Mouse (Mus musculus): ENCODE data around the gene Rasip1. TPM values are rescaled to one million over a fixed set of nuclear protein-coding genes. Genes with fewer than 3 reads are reported as not detected.

The Rasip1 gene
- polyA plus RNA-seq, 1 experiment from 2014 or later = 10.5 TPM

GRCm38 (mm10) chr7:45681046-45681736 is 53.9 kb downstream of the Rasip1 start:
- Histone ChIP-seq H3K4me1 (peaks cover 21% of the 10 kb centered on the region), H3K4me3 (no peak overlapping the region), H3K9ac (no peak overlapping the region), H3K27ac (no peak overlapping the region), H3K4me2 (no peak overlapping the region), H3K36me3 (no peaks in the 10 kb centered on the region), H3K27me3 (replicated peaks) (peaks cover 8% of the 10 kb centered on the region), H3K9me3 (replicated peaks) (no peaks in the 10 kb centered on the region)
- WGBS (ENCODE audit: insufficient replicate concordance) = 44% methylated on average over 8 of the region's 8 CpGs
- no peak for ATAC-seq

GRCm38 (mm10) chr7:45682144-45683126 is 55.1 kb downstream of the Rasip1 start:
- Histone ChIP-seq H3K9ac (peak overlapping the region; percentile 55; the same call in 1 of the 2 replicates), H3K9me3 (replicated peaks) (no peaks in the 10 kb centered on the region), H3K27ac (peak overlapping the region; percentile 50), H3K4me2 (peak overlapping the region; percentile 50), H3K4me3 (0 out of 2 replicates have a peak overlapping the region, but pooled peaks have one; percentile 12), H3K27me3 (replicated peaks) (peaks cover 16% of the 10 kb centered on the region), H3K4me1 (peaks cover 27% of the 10 kb centered on the region), H3K36me3 (no peaks in the 10 kb centered on the region)
- 23% methylated on average over 14 of the region's 14 CpGs for WGBS (ENCODE audit: insufficient replicate concordance)
- ATAC-seq = peak; percentile 34; the same call in 1 of the 2 replicates

GRCm38 (mm10) chr7:45683396-45684050 is 56.2 kb downstream of the Rasip1 start, which contains the start of gene Ntn5:
Gene Ntn5, plus strand, starts transcription at chr7:45684022.
- no peak for ATAC-seq
- H3K27me3 ChIP-seq (replicated peaks) = peaks cover 16% of the 10 kb centered on the region
- no peak within 1 kb of the TSS for H3K27ac ChIP-seq
- peak within 1 kb of the TSS; percentile 50; the same call in 1 of the 2 replicates for H3K4me2 ChIP-seq
- peaks cover 27% of the 10 kb centered on the region for H3K4me1 ChIP-seq
- no peaks in the 10 kb centered on the region for H3K9me3 ChIP-seq (replicated peaks)
- H3K4me3 ChIP-seq = no peak within 1 kb of the TSS
- H3K9ac ChIP-seq = no peak within 1 kb of the TSS
- WGBS (ENCODE audit: insufficient replicate concordance) = 59% methylated on average over 7 of the region's 7 CpGs
- no peaks in the 10 kb centered on the region for H3K36me3 ChIP-seq

GRCm38 (mm10) chr7:45685811-45686210 is 58.5 kb downstream of the Rasip1 start:
- Histone ChIP-seq H3K4me2 (no peak overlapping the region), H3K9me3 (replicated peaks) (no peaks in the 10 kb centered on the region), H3K27ac (no peak overlapping the region), H3K36me3 (no peaks in the 10 kb centered on the region), H3K27me3 (replicated peaks) (peaks cover 16% of the 10 kb centered on the region), H3K9ac (no peak overlapping the region), H3K4me1 (peaks cover 30% of the 10 kb centered on the region), H3K4me3 (no peak overlapping the region)
- no peak for ATAC-seq
- WGBS (ENCODE audit: insufficient replicate concordance) = 53% methylated on average over 10 of the region's 10 CpGs

GRCm38 (mm10) chr7:45686841-45687240 is 59.6 kb downstream of the Rasip1 start:
- H3K27ac ChIP-seq = no peak overlapping the region
- no peak for ATAC-seq
- H3K36me3 ChIP-seq = no peaks in the 10 kb centered on the region
- H3K27me3 ChIP-seq (replicated peaks) = peaks cover 16% of the 10 kb centered on the region
- H3K4me2 ChIP-seq = no peak overlapping the region
- H3K9ac ChIP-seq = no peak overlapping the region
- H3K4me1 ChIP-seq = peaks cover 20% of the 10 kb centered on the region
- 59% methylated on average over 3 of the region's 3 CpGs for WGBS (ENCODE audit: insufficient replicate concordance)
- no peak overlapping the region for H3K4me3 ChIP-seq
- no peaks in the 10 kb centered on the region for H3K9me3 ChIP-seq (replicated peaks)

Other genes starting within 250 kb of the Rasip1 start
- 170 and 179 TPM in 2 replicates for gene Snrnp70, start 231.7 kb upstream of the Rasip1 start, polyA plus RNA-seq (2016; fragmentation: Nextera tagmentation; extraction: Ambion mirVana)
- gene Kcna7, start 221.8 kb upstream of the Rasip1 start, polyA plus RNA-seq (2016; fragmentation: Nextera tagmentation; extraction: Ambion mirVana) = 0.05 and 0.10 TPM in 2 replicates
- 0.81 and 0.87 TPM in 2 replicates for gene Ntf5, start 213.8 kb upstream of the Rasip1 start, polyA plus RNA-seq (2016; fragmentation: Nextera tagmentation; extraction: Ambion mirVana)
- gene Lhb, start 206.7 kb upstream of the Rasip1 start, polyA plus RNA-seq (2016; fragmentation: Nextera tagmentation; extraction: Ambion mirVana) = not detected in 2 replicates
- gene Gys1, start 192.6 kb upstream of the Rasip1 start, polyA plus RNA-seq (2016; fragmentation: Nextera tagmentation; extraction: Ambion mirVana) = 8.6 and 10.2 TPM in 2 replicates
- 135 and 141 TPM in 2 replicates for gene Ruvbl2, start 189.4 kb upstream of the Rasip1 start, polyA plus RNA-seq (2016; fragmentation: Nextera tagmentation; extraction: Ambion mirVana)
- gene Ftl1, start 167.6 kb upstream of the Rasip1 start, polyA plus RNA-seq (2016; fragmentation: Nextera tagmentation; extraction: Ambion mirVana) = 7,751 and 8,218 TPM in 2 replicates
- 147 and 155 TPM in 2 replicates for gene Bax, start 160.6 kb upstream of the Rasip1 start, polyA plus RNA-seq (2016; fragmentation: Nextera tagmentation; extraction: Ambion mirVana)
- 1.9 and 2.0 TPM in 2 replicates for gene Tulp2, start 145.6 kb upstream of the Rasip1 start, polyA plus RNA-seq (2016; fragmentation: Nextera tagmentation; extraction: Ambion mirVana)
- gene Gm45808, start 140.7 kb upstream of the Rasip1 start, polyA plus RNA-seq (2016; fragmentation: Nextera tagmentation; extraction: Ambion mirVana) = not detected in 2 replicates
- gene Dhdh, start 138.7 kb upstream of the Rasip1 start, polyA plus RNA-seq (2016; fragmentation: Nextera tagmentation; extraction: Ambion mirVana) = 2.8 and 3.1 TPM in 2 replicates
- gene Nucb1, start 117.1 kb upstream of the Rasip1 start, polyA plus RNA-seq (2016; fragmentation: Nextera tagmentation; extraction: Ambion mirVana) = 140 and 146 TPM in 2 replicates
- 157 and 165 TPM in 2 replicates for gene Ppp1r15a, start 101.2 kb upstream of the Rasip1 start, polyA plus RNA-seq (2016; fragmentation: Nextera tagmentation; extraction: Ambion mirVana)
- 0.80 and 0.87 TPM in 2 replicates for gene Plekha4, start 101.2 kb upstream of the Rasip1 start, polyA plus RNA-seq (2016; fragmentation: Nextera tagmentation; extraction: Ambion mirVana)
- gene Hsd17b14, start 72.6 kb upstream of the Rasip1 start, polyA plus RNA-seq (2016; fragmentation: Nextera tagmentation; extraction: Ambion mirVana) = 1.5 and 1.8 TPM in 2 replicates
- 50.4 and 54.7 TPM in 2 replicates for gene Bcat2, start 57.3 kb upstream of the Rasip1 start, polyA plus RNA-seq (2016; fragmentation: Nextera tagmentation; extraction: Ambion mirVana)
- gene Fgf21, start 12.0 kb upstream of the Rasip1 start, polyA plus RNA-seq (2016; fragmentation: Nextera tagmentation; extraction: Ambion mirVana) = not detected in 2 replicates
- gene Fut1, start 10.2 kb upstream of the Rasip1 start, polyA plus RNA-seq (2016; fragmentation: Nextera tagmentation; extraction: Ambion mirVana) = 0.15 TPM in 1 of 2 replicates, not detected in the other
- 0.20 and 0.23 TPM in 2 replicates for gene Izumo1, start 5.7 kb upstream of the Rasip1 start, polyA plus RNA-seq (2016; fragmentation: Nextera tagmentation; extraction: Ambion mirVana)
- 0.69 and 0.81 TPM in 2 replicates for gene Mamstr, start 12.5 kb downstream of the Rasip1 start, polyA plus RNA-seq (2016; fragmentation: Nextera tagmentation; extraction: Ambion mirVana)
- 0.05 TPM in 1 of 2 replicates, not detected in the other for gene Fut2, start 38.9 kb downstream of the Rasip1 start, polyA plus RNA-seq (2016; fragmentation: Nextera tagmentation; extraction: Ambion mirVana)
- gene Ntn5, start 56.5 kb downstream of the Rasip1 start, polyA plus RNA-seq (2016; fragmentation: Nextera tagmentation; extraction: Ambion mirVana) = not detected in 2 replicates
- 0.11 and 0.18 TPM in 2 replicates for gene Sec1, start 66.9 kb downstream of the Rasip1 start, polyA plus RNA-seq (2016; fragmentation: Nextera tagmentation; extraction: Ambion mirVana)
- 0.93 and 1.0 TPM in 2 replicates for gene Car11, start 72.4 kb downstream of the Rasip1 start, polyA plus RNA-seq (2016; fragmentation: Nextera tagmentation; extraction: Ambion mirVana)
- 1.1 and 1.8 TPM in 2 replicates for gene Dbp, start 77.6 kb downstream of the Rasip1 start, polyA plus RNA-seq (2016; fragmentation: Nextera tagmentation; extraction: Ambion mirVana)
- gene Rpl18, start 88.0 kb downstream of the Rasip1 start, polyA plus RNA-seq (2016; fragmentation: Nextera tagmentation; extraction: Ambion mirVana) = 892 and 939 TPM in 2 replicates
- gene Sphk2, start 90.5 kb downstream of the Rasip1 start, polyA plus RNA-seq (2016; fragmentation: Nextera tagmentation; extraction: Ambion mirVana) = 14.8 and 16.1 TPM in 2 replicates
- gene Fam83e, start 93.7 kb downstream of the Rasip1 start, polyA plus RNA-seq (2016; fragmentation: Nextera tagmentation; extraction: Ambion mirVana) = 0.67 and 0.81 TPM in 2 replicates
- not detected in 2 replicates for gene Spaca4, start 98.3 kb downstream of the Rasip1 start, polyA plus RNA-seq (2016; fragmentation: Nextera tagmentation; extraction: Ambion mirVana)
- 0.10 and 0.32 TPM in 2 replicates for gene Lmtk3, start 156.2 kb downstream of the Rasip1 start, polyA plus RNA-seq (2016; fragmentation: Nextera tagmentation; extraction: Ambion mirVana)
- gene Sult2b1, start 157.2 kb downstream of the Rasip1 start, polyA plus RNA-seq (2016; fragmentation: Nextera tagmentation; extraction: Ambion mirVana) = 0.77 and 0.81 TPM in 2 replicates
- 47.1 and 54.2 TPM in 2 replicates for gene Cyth2, start 187.1 kb downstream of the Rasip1 start, polyA plus RNA-seq (2016; fragmentation: Nextera tagmentation; extraction: Ambion mirVana)
- gene Kcnj14, start 197.3 kb downstream of the Rasip1 start, polyA plus RNA-seq (2016; fragmentation: Nextera tagmentation; extraction: Ambion mirVana) = 0.27 and 0.50 TPM in 2 replicates
- gene Grwd1, start 203.5 kb downstream of the Rasip1 start, polyA plus RNA-seq (2016; fragmentation: Nextera tagmentation; extraction: Ambion mirVana) = 61.4 and 67.0 TPM in 2 replicates
- gene Kdelr1, start 245.3 kb downstream of the Rasip1 start, polyA plus RNA-seq (2016; fragmentation: Nextera tagmentation; extraction: Ambion mirVana) = 24.2 and 25.6 TPM in 2 replicates